Mouse (Mus musculus): ENCODE measurements at regions not wholly inside any gene's neighbourhood (a gene's known extent, or its start where the extent isn't known, plus 50 kb on each side); places are given as distances from the start of the nearest gene placed in this dataset.

DNA sequence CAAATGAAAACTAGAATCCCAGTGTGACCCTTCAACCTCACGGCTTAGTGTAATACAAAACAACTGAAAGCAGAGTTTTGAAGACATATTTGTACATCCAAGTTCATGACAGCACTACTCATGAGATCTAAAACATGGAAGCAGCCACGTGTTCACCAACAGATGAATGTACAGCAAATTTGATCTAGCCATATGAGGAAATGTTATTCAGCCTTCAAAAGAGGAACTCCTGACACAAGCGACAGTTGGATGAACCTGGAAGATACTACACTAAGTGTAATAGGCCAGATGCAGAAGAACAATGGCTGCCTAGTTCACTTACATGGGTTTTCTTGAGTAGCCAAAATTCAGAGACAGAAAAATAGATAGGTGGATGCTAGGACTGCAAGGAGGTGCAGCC is 212.0 kb upstream of the Cdyl start:
- TF ChIP-seq CTCF (IDR thresholded peaks at IDR 0.05; ENCODE audit: borderline replicate concordance, control insufficient read depth, extremely low read depth, insufficient read depth, low read length, poor library complexity) (no peak), POLR2A (IDR thresholded peaks at IDR 0.05; ENCODE audit: control insufficient read depth, extremely low read depth, insufficient read depth, low read length, poor library complexity) (no peak)

All from thymus, adult 2 months (tissue).